Mouse (Mus musculus) liver, embryonic 16.5 days (tissue): ENCODE measurements around the gene Dqx1. TPM values are rescaled to one million over a fixed set of nuclear protein-coding genes. Genes with fewer than 3 reads are reported as not detected.

Experiments used
- ATAC-seq: fragments of 200-750 bp; cut with Nextera tagmentation; 2 replicates; pipeline ENCODE4 v1.8.0; 2017; ENCODE audit warnings: low read depth, mild to moderate bottlenecking, moderate number of reproducible peaks, moderate library complexity
- H3K27ac ChIP-seq: fragments of 300-500 bp; sonication (generic); 2 replicates; pipeline ENCODE4 v1.5.1; 2014; ENCODE audit warnings: mild to moderate bottlenecking, low read length
- H3K27me3 ChIP-seq: fragments of 300-500 bp; sonication (generic); 2 replicates; pipeline ENCODE4 v1.6.1; 2014; ENCODE audit warnings: low read depth, low read length, mixed read lengths; ENCODE audit not compliant: control insufficient read depth, insufficient read depth
- H3K36me3 ChIP-seq: fragments of 300-500 bp; sonication (generic); 2 replicates; pipeline ENCODE4 v1.6.1; 2014; ENCODE audit warnings: mild to moderate bottlenecking; ENCODE audit not compliant: control insufficient read depth, insufficient read depth
- H3K4me1 ChIP-seq: fragments of 300-500 bp; sonication (generic); 2 replicates; pipeline ENCODE4 v1.6.1; 2014; ENCODE audit warnings: low read depth, low read length, mixed read lengths; ENCODE audit not compliant: control insufficient read depth
- H3K4me2 ChIP-seq: fragments of 300-500 bp; sonication (generic); 2 replicates; pipeline ENCODE4 v1.6.1; 2014; ENCODE audit warnings: low read depth, low read length, mixed read lengths
- H3K4me3 ChIP-seq: fragments of 300-500 bp; sonication (generic); 2 replicates; pipeline ENCODE4 v1.5.1; 2014; ENCODE audit warnings: low read depth, mild to moderate bottlenecking, low read length
- H3K9ac ChIP-seq: fragments of 300-500 bp; sonication (generic); 2 replicates; pipeline ENCODE4 v1.6.1; 2014; ENCODE audit warnings: low read depth, low read length
- H3K9me3 ChIP-seq: fragments of 300-500 bp; sonication (generic); replicated peaks from 2 replicates; pipeline ENCODE4 v1.6.1; 2016; ENCODE audit warnings: low read length; ENCODE audit not compliant: control insufficient read depth
- WGBS: fragments of 180-500 bp; shearing (Covaris S2); extraction: QIAGEN DNeasy Blood & Tissue Kit; methylation state at CpG from one replicate; pipeline ENCODE4 v1.1.7; 2014; ENCODE audit not compliant: insufficient replicate concordance; 5-methylcytosine and 5-hydroxymethylcytosine counted together
- polyA plus RNA-seq: library from polyadenylated mRNA; unstranded; fragments of >200 nt; fragmentation: Nextera tagmentation; extraction: Ambion mirVana; gene quantifications from 2 replicates; pipeline ENCODE4 v1.2.1, GENCODE M21; 2015

The Dqx1 gene
- polyA plus RNA-seq, result 9.0 and 9.3 TPM in 2 replicates

DNA sequence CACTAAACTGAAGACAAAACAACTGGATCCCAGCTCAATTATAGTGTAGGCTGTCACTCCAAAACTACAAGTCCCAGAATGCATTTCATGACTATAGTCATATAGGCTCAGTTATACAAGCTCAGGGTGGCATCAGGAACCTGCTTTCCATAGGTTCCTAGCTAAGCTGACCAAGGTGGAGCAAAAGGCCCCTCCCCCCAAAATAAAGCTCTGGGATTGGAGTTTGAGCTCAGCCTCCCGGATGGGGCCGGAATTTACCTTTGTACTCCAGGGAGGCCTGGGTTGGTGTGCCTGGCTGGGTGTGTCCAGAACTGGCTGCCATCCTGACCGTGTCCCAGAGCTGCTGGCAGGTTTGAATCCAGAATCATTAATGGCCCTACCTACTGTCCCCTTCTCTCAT is at the start of gene Dqx1:
Dqx1 (plus strand) TSS at position 55 of the 400 bp plus-strand sequence.
- H3K4me1 ChIP-seq, result peaks cover 21% of the 10 kb centered on the region
- H3K9me3 ChIP-seq, result no peaks in the 10 kb centered on the region
- H3K36me3 ChIP-seq, result peaks cover 15% of the 10 kb centered on the region
- peaks cover 15% of the 10 kb centered on the region for H3K27me3 ChIP-seq
- H3K4me2 ChIP-seq, result peak within 1 kb of the TSS; percentile 30
- H3K27ac ChIP-seq, result 0 out of 2 replicates have a peak within 1 kb of the TSS, but pooled peaks have one; percentile 16
- ATAC-seq, result peak; percentile 12
- no peak within 1 kb of the TSS; the same call in 1 of the 2 replicates for H3K9ac ChIP-seq
- 48% methylated on average over 3 of the region's 3 CpGs for WGBS
- peak within 1 kb of the TSS; percentile 38 for H3K4me3 ChIP-seq

GRCm38 (mm10) chr6:83008659-83009058 is 49.0 kb upstream of the Dqx1 start:
- no peak overlapping the region for H3K4me2 ChIP-seq
- no peak overlapping the region for H3K4me3 ChIP-seq
- no peaks in the 10 kb centered on the region for H3K27me3 ChIP-seq
- no peaks in the 10 kb centered on the region for H3K36me3 ChIP-seq
- WGBS, result 30% methylated on average over 3 of the region's 3 CpGs
- no peak overlapping the region for H3K9ac ChIP-seq
- peak overlapping the region; percentile 54 for H3K27ac ChIP-seq
- no peak for ATAC-seq
- H3K4me1 ChIP-seq, result peaks cover 50% of the 10 kb centered on the region
- H3K9me3 ChIP-seq, result no peaks in the 10 kb centered on the region

GRCm38 (mm10) chr6:83010010-83010409 is 47.6 kb upstream of the Dqx1 start:
- H3K9ac ChIP-seq, result peak overlapping the region; percentile 54
- peak overlapping the region; percentile 76 for H3K27ac ChIP-seq
- H3K9me3 ChIP-seq, result no peaks in the 10 kb centered on the region
- H3K4me1 ChIP-seq, result peaks cover 48% of the 10 kb centered on the region
- peak overlapping the region; percentile 45 for H3K4me2 ChIP-seq
- 15% methylated on average over 7 of the region's 7 CpGs for WGBS
- H3K27me3 ChIP-seq, result no peaks in the 10 kb centered on the region
- ATAC-seq, result no peak
- peak overlapping the region; percentile 32 for H3K4me3 ChIP-seq
- H3K36me3 ChIP-seq, result no peaks in the 10 kb centered on the region

GRCm38 (mm10) chr6:83011255-83011654 is 46.4 kb upstream of the Dqx1 start:
- Histone ChIP-seq H3K9me3 (no peaks in the 10 kb centered on the region), H3K36me3 (no peaks in the 10 kb centered on the region), H3K9ac (no peak overlapping the region), H3K4me3 (no peak overlapping the region), H3K27me3 (no peaks in the 10 kb centered on the region), H3K4me2 (no peak overlapping the region), H3K4me1 (peaks cover 55% of the 10 kb centered on the region), H3K27ac (peak overlapping the region; percentile 49; the same call in 1 of the 2 replicates)
- WGBS, result 67% methylated on average over 7 of the region's 7 CpGs
- no peak for ATAC-seq

GRCm38 (mm10) chr6:83011756-83012155 is 45.9 kb upstream of the Dqx1 start:
- Histone ChIP-seq H3K4me2 (no peak overlapping the region), H3K9ac (no peak overlapping the region), H3K36me3 (no peaks in the 10 kb centered on the region), H3K27ac (peak overlapping the region; percentile 98), H3K4me3 (no peak overlapping the region), H3K4me1 (peaks cover 57% of the 10 kb centered on the region), H3K9me3 (no peaks in the 10 kb centered on the region), H3K27me3 (no peaks in the 10 kb centered on the region)
- 51% methylated on average over 6 of the region's 6 CpGs for WGBS
- no peak for ATAC-seq

DNA sequence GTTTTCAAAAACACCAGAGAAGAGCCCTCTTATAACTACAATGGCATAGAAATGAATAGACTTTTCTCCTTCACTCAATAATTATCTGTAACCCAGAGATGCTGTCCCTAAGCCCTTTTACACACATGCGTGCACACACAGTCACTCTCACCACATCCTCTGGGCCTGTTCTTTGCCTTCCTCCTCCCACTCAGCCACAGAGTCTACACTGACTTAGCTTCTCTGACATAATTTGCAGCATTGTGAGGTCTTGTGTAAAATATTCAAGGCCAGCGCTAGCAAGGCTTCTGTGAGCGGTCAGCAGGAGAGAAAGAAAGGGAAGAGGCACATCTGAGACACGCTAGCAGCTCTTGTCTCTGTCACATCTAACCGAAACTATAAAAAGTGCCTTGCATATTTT is 44.2 kb upstream of the Dqx1 start:
- peak overlapping the region; percentile 60 for H3K9ac ChIP-seq
- no peaks in the 10 kb centered on the region for H3K9me3 ChIP-seq
- peak overlapping the region; percentile 69 for H3K4me2 ChIP-seq
- H3K4me1 ChIP-seq, result peaks cover 70% of the 10 kb centered on the region
- WGBS, result 37% methylated on average over 5 of the region's 5 CpGs
- no peak for ATAC-seq
- H3K36me3 ChIP-seq, result no peaks in the 10 kb centered on the region
- no peaks in the 10 kb centered on the region for H3K27me3 ChIP-seq
- 0 out of 2 replicates have a peak overlapping the region, but pooled peaks have one; percentile 6 for H3K4me3 ChIP-seq
- H3K27ac ChIP-seq, result peak overlapping the region; percentile 98

GRCm38 (mm10) chr6:83014482-83015466 is 42.9 kb upstream of the Dqx1 start:
- H3K9ac ChIP-seq, result peak overlapping the region; percentile 60
- H3K9me3 ChIP-seq, result no peaks in the 10 kb centered on the region
- peak; percentile 96 for ATAC-seq
- H3K4me3 ChIP-seq, result peak overlapping the region; percentile 47
- no peaks in the 10 kb centered on the region for H3K36me3 ChIP-seq
- H3K27ac ChIP-seq, result peak overlapping the region; percentile 98
- 16% methylated on average over 12 of the region's 12 CpGs for WGBS
- peak overlapping the region; percentile 69 for H3K4me2 ChIP-seq
- no peaks in the 10 kb centered on the region for H3K27me3 ChIP-seq
- H3K4me1 ChIP-seq, result peaks cover 81% of the 10 kb centered on the region

DNA sequence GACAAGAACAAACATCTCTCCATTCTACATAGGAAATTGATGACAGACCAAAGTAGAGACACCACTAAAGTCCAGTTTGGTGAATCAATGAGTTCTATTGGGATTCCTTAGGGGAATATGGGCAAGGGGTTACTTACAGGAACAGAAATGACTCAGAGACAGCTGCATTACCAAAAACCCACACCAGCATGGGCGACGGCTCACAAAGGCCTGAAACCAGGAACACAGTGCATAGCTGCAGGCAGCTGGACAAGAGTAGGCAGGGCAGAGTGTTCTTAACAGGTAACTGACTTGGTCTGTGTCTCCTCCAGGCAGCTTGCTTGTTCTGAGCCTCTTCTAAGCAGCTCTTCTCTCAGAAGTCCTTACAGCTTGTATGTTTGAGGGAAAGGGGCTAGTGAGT is 41.9 kb upstream of the Dqx1 start:
- H3K4me3 ChIP-seq, result peak overlapping the region; percentile 41
- H3K9ac ChIP-seq, result peak overlapping the region; percentile 55
- WGBS, result 64% methylated on average over 2 of the region's 2 CpGs
- ATAC-seq, result no peak
- no peaks in the 10 kb centered on the region for H3K27me3 ChIP-seq
- no peaks in the 10 kb centered on the region for H3K9me3 ChIP-seq
- H3K4me2 ChIP-seq, result peak overlapping the region; percentile 69
- no peaks in the 10 kb centered on the region for H3K36me3 ChIP-seq
- peaks cover 81% of the 10 kb centered on the region for H3K4me1 ChIP-seq
- H3K27ac ChIP-seq, result peak overlapping the region; percentile 98

DNA sequence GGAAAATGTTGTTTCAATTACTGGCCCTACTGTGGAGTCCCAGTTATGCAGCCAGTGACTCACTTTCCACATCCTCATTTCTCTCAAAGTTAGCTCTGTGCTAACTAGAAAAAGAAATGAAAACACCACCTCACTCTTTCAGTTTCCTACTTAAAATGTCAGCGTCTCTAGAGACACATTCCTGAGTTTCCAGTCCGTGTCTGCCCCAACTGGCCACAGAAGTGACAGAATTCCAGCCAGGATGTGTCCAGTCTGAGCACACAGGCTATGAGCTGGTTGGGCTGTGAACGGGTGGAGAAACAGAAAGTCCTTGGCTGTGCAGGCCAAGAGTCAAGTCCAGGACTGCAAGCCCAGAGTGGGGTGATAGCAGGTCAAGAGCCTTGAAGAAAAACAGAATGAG is 40.5 kb upstream of the Dqx1 start:
- no peaks in the 10 kb centered on the region for H3K27me3 ChIP-seq
- WGBS, result 70% methylated on average over 3 of the region's 3 CpGs
- no peak overlapping the region for H3K9ac ChIP-seq
- H3K9me3 ChIP-seq, result no peaks in the 10 kb centered on the region
- no peak overlapping the region for H3K4me3 ChIP-seq
- no peak for ATAC-seq
- H3K27ac ChIP-seq, result peak overlapping the region; percentile 76
- H3K4me2 ChIP-seq, result no peak overlapping the region
- H3K36me3 ChIP-seq, result no peaks in the 10 kb centered on the region
- H3K4me1 ChIP-seq, result peaks cover 83% of the 10 kb centered on the region
